Mouse (Mus musculus) right cerebral cortex, postnatal 10 days (tissue): Measurements from ENCODE around the gene Nup188.

Experiments
- DNase-seq, 2 experiments: peaks; one replicate each; pipeline ENCODE4 v3.0.0; 2021; ENCODE audit warnings: low spot score in 2 of 2

The Nup188 gene

GRCm38 (mm10) chr2:30256616-30257350 is 29.4 kb upstream of the Nup188 start:
- DNase-seq: peak in 1 of 2 experiments; percentile 24

GRCm38 (mm10) chr2:30257699-30258460 is 28.3 kb upstream of the Nup188 start:
- DNase-seq: no peak

- no peak for DNase-seq
These were observed 27.6 kb upstream of the Nup188 start for GRCm38 (mm10) chr2:30258600-30258999.

DNA sequence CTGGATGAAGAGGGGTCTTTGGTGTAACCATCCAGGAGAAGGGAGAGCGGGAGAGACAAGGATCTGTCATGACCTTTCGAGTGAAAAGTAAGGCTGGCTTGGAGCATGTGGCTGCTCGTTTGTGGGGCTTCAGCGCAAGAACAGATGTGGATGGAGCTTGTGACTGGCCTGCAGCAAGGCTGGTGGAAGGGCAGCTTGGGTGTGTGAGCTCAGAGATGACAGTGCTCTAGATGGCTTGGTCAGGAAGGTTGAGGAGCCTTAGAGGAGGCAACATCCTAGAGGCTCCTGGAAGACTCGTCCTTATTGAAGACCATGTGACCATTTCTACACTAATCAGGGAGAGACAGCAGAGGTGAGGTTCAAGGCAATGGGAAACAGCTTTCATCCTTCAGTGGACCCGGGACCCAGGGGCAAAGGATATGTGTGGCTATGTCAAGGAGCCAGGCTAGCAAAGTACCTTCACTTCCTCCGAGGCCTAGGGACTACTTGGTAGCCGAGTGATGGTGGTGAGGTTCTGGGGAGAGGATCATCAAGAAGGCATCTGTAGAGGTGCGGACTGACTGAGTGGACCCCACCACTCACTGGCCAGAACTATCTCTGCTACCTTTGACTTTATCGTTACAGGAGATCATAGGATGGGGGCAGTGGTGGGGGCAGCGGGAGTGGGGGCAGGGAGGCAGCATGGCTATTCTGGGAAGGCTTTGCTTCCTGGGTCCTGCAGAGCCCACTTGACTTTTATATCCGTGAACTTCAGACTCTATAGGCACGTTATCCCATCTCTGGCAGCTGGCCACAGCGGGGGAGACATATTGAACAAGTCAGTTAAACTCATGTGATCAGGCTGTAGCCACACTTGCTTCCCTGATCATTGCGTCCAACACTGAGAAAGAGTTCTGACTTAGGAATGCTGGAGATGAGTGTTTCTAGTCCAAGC is 26.8 kb upstream of the Nup188 start:
- no peak for DNase-seq

DNA sequence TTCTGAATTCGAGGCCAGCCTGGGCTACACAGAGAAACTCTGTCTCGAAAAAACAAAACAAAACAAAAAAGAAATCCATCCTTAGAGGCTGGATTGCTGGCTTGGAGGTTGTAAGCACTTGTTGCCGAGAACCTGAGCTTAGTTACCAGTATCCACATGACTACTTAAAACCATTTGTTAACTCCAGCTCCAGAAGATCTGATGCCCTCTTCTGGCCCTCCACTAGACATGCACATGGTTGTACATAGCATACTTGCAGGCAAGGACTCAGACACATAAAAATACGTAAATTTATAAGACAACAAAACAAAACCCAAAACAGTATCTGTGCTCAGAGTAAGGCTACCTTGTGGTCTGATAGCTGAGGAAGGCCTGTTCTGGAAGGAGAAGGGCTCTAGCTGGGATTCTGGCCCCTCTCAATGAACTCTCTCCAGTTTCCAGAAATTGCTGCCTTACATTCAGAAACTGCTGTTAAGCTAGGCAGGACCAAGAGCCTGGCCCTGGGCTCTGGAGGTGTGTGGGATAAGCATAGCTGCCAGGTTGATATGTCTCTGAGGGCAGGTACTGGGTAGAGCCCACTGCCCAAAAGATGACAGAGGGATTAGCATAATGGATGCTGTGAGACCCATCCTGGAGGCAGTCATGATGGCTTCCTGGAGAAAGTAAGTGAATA is 25.0 kb upstream of the Nup188 start:
- no peak for DNase-seq

DNA sequence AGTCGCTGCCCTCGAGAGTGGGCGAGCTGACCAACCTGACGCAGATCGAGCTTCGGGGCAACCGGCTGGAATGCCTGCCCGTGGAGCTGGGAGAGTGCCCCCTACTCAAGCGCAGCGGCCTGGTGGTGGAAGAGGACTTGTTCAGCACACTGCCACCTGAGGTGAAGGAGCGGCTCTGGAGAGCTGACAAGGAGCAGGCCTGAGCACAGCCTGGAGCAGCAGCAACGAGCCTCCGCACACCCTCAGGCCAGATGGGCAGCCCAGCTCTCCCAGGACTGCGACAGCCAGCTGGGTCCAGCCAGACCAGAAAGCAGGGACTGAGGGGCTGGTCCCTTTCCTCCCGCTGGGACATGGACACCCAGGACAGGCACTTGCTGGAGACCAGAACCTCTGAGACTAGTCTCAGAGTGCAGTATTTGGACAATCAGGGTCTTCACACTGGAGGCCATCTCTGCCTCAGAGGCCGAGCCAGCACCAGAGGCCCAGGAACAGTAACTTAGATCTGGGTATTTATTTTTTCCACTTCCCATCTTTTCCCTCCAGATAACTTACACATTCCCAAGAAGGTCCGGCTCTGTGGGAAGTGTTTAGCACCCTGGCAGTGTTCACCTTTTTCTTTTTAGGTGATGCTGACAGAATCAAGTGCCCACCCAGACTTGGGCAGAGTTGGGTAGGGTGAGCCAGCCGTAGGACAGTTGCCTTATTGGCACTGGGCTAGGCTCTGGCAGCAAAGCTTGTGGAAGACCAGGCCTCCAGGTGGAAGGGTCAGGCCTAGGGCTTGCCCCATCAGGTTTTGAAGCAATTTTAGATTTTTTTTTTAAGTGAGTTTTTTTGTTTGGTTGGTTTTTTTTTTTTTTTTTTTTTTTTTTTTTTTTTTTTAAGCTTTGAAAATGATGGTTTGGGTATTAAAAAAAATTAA is 24.0 kb upstream of the Nup188 start:
- DNase-seq: no peak

DNA sequence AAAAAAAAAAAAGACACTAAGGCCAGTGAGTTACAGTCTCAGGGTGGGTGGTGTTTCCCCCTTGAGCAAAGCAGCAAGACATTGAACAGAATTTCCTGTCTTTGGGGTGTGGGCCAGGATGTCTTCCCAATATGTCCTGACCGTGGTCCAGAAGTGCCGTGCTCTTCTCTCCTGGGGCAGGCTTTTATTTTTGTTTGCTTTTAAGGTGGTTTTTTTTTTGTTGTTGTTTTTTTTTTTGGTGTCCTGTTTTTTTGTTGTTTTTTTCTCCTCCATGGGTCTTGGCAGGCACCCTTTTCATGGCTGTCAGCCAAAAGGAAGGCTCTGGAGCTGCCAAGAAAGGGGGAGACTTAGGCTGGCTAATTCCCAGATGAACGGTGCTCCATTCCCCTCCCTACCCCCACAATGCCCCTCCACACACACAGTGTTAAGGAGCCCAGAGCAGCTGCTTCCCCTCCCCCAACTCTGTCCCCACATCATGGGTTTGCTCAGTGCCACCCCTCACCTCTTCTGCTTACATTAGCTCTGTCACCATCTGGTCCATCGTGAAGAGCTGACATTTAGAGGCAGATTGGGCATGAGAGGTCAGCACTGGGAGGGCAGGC is 23.3 kb upstream of the Nup188 start:
- DNase-seq: peak; percentile 82 to 86

GRCm38 (mm10) chr2:30263811-30264210 is 22.4 kb upstream of the Nup188 start:
- no peak for DNase-seq

DNA sequence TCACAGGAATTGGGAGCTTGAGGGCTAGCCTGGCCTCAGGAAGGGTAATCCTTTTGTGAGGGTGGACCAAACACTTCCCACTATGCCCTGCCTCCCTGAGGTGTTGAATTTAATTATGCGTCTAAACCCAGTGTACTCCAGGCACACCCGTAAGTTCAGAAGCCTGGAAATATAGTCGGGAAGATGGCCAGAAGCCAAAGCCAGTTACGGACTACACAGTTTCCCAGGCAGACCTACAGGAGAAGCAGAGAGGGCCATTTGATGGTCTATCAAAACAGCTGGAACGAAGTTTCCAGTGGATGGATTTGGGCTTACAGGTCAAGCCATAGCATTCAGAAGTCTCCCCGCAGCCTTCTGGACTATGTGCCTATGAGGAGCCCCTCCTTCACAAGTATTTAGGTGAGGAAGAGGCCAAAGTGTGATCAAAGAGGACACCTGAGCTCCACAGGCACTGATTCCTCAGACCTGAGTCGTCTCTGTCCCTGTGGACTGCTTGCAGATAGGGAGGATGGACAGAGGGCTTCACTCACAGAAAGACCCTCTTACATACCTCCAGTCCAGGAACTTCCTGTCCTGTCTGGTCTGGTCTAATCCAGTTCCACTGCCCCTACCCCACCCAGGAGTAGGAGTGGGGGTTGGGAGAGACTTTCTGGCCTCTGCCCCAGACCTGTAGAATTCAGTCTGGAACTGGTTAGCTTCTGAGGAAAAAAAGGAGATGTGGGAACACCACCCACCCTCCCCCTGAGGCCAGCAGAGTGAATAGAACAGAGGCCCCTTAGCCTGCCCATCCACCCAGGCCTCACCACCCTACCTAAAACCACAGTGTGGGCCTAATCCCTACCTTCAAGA is 21.3 kb upstream of the Nup188 start:
- DNase-seq: no peak

- peak; percentile 78 to 83 for DNase-seq
These were observed 20.4 kb upstream of the Nup188 start, which contains the start of gene Phyhd1 for GRCm38 (mm10) chr2:30265767-30266253. Gene Phyhd1, plus strand, starts transcription at chr2:30266203.

DNA sequence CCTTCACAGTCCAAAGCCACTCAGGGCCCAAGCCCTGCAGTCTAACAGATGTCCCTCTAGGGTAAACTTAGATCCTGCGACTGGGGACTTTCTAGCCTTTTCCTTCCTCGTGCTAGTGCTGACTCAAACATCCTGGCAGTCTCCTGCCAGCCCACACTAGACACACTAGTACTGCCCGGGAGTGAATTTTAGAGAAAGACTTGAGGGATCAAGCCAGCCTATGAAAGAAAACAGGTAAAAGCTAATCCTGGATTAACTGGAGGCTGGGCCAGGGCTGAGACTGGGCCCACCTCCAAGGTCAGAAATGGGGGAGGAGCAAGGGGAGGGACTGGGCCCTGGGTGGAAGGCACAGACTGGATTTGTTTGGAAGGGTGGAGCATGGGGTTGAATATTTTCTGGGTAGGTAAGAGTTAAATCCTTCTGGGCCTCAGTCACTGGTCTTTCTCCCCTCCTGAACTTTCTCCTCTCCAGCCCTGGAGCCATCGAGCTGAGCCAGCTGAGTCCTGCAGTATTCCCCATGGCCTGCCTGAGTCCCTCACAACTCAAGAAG is 19.7 kb upstream of the Nup188 start:
- peak in 1 of 2 experiments; percentile 50 for DNase-seq

DNA sequence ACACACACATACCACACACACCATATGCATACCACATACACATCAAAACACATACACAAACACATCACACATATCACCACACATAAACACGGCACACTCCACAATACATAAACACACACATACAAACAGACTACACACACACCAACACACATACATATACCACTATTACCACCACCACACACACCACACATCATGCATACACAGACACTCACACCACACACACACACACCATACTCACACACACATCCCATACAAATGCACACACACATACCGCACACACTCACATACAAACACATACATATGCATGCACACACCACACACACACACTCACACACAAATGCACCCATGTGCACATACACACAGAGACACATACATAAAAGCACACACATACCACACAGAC is 18.7 kb upstream of the Nup188 start:
- DNase-seq: no peak

GRCm38 (mm10) chr2:30268371-30268770 is 17.8 kb upstream of the Nup188 start:
- DNase-seq: no peak

DNA sequence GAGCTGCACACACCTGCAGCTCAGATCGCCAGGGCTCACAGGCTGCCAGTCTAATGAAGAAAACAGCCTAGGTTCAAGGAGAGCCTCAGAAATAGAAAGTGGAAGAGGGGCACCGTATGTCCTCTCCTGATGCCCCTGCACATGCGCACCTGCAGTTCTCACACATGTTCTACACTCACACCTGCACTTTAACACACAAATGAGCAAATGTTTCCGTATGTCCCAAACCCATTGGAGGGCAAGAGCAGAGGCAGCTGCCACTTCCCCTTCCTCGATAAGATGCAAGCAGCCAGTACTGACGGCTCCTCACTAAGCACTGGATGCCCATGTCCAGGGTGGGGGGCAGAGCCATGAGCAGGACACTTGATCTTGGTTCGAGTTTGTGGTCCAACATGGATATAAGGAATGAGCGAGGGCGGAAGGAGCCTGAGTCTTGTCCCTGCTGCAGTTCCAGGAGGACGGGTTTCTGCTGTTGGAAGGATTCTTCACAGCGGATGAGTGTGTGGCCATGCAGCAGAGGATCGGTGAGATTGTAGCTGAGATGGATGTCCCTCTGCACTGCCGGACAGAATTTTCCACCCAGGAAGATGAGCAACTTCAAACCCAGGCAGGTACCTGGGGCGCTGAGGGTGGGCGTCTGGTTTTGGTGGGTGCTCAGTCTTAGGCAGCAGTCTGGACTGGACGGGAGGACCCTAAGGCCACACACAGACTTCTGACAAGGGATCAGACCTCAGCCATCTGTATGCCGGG is 16.8 kb upstream of the Nup188 start:
- peak in 1 of 2 experiments; percentile 25 for DNase-seq

GRCm38 (mm10) chr2:30270134-30270533 is 16.1 kb upstream of the Nup188 start:
- DNase-seq: peak; percentile 81 to 83

DNA sequence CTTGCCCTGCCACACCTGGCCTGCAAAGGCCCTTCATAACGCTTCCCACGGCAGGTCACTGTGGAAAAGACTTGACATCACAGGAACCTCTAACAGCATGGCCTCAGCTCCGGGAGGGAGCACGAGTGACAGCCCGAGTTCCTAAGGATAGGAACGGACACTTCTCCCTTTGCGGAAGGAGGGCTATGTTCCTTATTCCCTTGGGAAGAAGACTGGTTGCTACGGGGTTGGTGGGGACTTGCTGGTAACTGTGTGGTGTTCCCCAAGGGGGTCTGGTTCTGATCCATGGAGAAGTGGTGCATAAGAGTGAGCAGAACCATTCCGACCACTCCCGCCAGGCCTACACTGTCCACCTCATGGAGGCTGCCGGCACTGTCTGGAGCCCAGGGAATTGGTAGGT is 5.5 kb upstream of the Nup188 start, which contains the start of gene Gm28038:
TSS of gene Gm28038 (plus strand) at position 301 of the 400 bp plus-strand sequence.
- no peak for DNase-seq

GRCm38 (mm10) chr2:30281651-30282050 is 4.5 kb upstream of the Nup188 start:
- no peak for DNase-seq

DNA sequence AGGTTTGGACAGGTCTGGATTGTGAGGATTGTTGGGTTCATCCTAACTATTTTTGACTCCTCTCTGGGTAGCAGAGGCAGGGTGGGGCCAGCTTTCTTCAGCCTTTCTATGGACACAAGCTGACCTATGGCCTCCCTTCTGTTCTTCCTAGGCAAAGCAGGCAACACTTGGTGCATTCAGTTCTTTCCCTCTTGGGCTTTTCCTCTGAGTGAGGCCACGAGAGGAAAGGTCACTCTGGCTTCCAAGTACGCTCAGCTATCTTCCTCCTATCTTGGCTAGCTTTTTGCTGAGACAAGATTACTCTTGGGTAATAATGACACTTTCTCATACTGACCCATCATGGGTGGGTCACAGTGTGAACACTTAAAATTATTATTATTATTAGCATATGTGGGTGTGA is 3.0 kb upstream of the Nup188 start:
- DNase-seq: no peak
